Mouse (Mus musculus): Measurements from ENCODE around the gene Hist2h2ac. TPM values are rescaled to one million over a fixed set of nuclear protein-coding genes. Genes with fewer than 3 reads are reported as not detected.
"Not testable (repeated sequence)": the region's sequence is repeated elsewhere in the genome, so short reads cannot be mapped to it uniquely, and the experiment has no call there.

The Hist2h2ac gene
- polyA plus RNA-seq, 1 experiment from 2014 or later: 12.2 TPM

DNA sequence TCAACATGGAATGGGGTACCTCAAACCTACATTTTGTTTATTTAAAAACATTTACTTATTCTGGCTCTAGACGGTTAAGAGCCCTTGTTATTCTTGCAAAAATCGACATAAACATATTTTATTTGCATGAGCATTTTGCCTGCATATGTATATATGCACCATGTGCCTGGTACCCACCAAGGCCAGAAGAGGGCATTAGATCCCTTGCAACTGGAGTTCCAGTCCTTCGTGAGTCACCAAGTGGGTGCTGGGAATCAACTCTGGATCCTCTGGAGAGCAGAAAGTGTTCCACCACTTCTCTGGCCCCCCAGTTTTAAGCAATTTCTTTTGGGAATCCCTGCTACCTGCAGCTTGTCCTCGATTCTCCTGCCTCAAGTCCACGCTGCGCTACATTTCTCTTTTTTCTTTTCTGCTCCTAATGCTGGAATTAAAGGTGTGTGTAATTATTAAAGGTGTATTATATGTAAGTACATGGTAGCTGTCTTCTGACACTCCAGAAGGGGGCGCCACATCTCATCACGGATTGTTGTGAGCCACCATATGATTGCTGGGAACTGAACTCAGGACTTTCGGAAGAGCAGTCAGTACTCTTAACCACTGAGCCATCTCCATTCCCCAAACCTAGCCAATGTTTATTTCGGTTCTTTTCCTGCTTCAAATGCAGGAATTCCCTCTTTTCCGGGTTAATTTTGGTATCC is 24.9 kb downstream of the Hist2h2ac start:
- no peak overlapping the region for H3K4me2 ChIP-seq (replicated peaks)
- H3K27ac ChIP-seq: no peak overlapping the region
- H3K4me1 ChIP-seq: peaks cover 14% of the 10 kb centered on the region; the same call in 1 of the 2 replicates
- H3K36me3 ChIP-seq: no peaks in the 10 kb centered on the region
- no peak for ATAC-seq (ENCODE audit: insufficient number of reproducible peaks, insufficient read depth, low FRiP score, low TSS enrichment)
- H3K9ac ChIP-seq: no peak overlapping the region
- no peaks in the 10 kb centered on the region for H3K27me3 ChIP-seq
- no peaks in the 10 kb centered on the region for H3K9me3 ChIP-seq
- H3K4me3 ChIP-seq: no peak overlapping the region
- WGBS: 91% methylated on average over 11 of the region's 11 CpGs

DNA sequence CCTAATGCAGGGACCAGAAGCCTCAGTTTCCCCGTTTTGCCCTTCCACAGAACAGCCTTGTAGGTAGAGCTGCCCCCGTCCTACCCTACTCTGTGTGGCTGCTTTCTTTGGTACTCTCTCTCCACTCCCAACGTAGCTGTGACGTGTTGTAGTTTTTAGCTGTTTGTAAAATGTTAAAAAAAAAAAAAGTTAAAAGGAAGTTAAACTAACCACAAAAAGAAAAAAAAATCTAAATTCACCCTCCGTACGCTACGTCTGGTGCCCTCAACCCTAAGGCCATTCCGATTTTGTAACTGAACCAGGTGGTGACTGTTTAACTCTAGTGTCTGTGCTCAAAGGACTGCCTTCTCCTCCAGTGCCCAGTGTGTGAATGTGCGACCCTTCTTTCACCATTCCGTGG is 25.7 kb downstream of the Hist2h2ac start:
- no peak for ATAC-seq (ENCODE audit: insufficient number of reproducible peaks, insufficient read depth, low FRiP score, low TSS enrichment)
- Histone ChIP-seq H3K4me1 (peaks cover 14% of the 10 kb centered on the region; the same call in 1 of the 2 replicates), H3K27ac (no peak overlapping the region), H3K4me3 (no peak overlapping the region), H3K36me3 (no peaks in the 10 kb centered on the region), H3K27me3 (no peaks in the 10 kb centered on the region), H3K4me2 (replicated peaks) (no peak overlapping the region), H3K9me3 (no peaks in the 10 kb centered on the region), H3K9ac (no peak overlapping the region)
- 76% methylated on average over 10 of the region's 10 CpGs for WGBS

DNA sequence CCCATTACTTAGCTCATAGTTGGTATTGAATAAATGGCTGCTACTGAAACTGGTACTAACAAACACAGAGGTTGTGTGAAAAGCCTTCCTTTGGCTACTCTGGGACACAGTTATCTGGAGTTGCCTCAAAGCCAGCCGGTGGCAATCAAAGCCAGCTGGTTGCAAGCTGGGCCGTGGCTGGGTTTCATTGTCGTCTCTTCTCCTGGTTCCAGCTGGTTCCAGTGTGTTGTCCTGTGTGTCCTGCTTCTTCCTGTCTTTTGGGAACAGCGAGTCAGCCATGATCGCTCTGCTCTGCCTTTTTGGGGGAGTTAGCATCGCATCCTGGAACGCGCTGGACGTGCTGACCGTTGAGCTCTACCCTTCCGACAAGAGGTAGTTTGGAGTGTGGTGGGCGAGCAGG is 27.7 kb downstream of the Hist2h2ac start:
- 51% methylated on average over 12 of the region's 12 CpGs for WGBS
- Histone ChIP-seq H3K27me3 (no peaks in the 10 kb centered on the region), H3K9ac (no peak overlapping the region), H3K4me2 (replicated peaks) (no peak overlapping the region), H3K4me3 (no peak overlapping the region), H3K9me3 (no peaks in the 10 kb centered on the region), H3K27ac (no peak overlapping the region), H3K4me1 (peaks cover 11% of the 10 kb centered on the region; the same call in 1 of the 2 replicates), H3K36me3 (no peaks in the 10 kb centered on the region)
- no peak for ATAC-seq (ENCODE audit: insufficient number of reproducible peaks, insufficient read depth, low FRiP score, low TSS enrichment)

DNA sequence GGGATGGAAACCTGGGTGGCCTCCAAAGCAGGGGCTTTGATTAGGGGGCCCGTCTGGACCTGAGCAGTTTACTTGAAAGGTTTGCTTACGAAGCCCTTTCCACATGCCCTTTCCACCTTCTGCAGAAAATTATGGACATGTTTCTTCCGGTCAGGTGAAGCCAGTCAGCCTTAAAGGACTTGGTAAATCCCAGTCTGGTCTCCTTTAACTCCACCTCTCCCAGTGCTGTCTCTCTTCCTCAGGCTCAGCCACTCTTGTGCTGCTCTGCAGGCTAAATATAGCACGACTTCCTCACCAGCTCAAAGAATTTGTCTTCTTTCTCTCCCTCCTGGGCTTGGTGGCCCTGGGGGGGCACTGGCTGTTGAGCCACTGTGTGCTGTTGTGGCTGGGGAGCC is 38.3 kb downstream of the Hist2h2ac start:
- WGBS: 24% methylated on average over 4 of the region's 4 CpGs
- Histone ChIP-seq H3K4me1 (peaks cover 24% of the 10 kb centered on the region), H3K4me2 (replicated peaks) (peak overlapping the region; percentile 83), H3K9ac (peak overlapping the region; percentile 12; the same call in 1 of the 2 replicates), H3K27me3 (no peaks in the 10 kb centered on the region), H3K9me3 (no peaks in the 10 kb centered on the region), H3K36me3 (peaks cover 16% of the 10 kb centered on the region), H3K4me3 (peak overlapping the region; percentile 52; the same call in 1 of the 2 replicates), H3K27ac (no peak overlapping the region)
- no peak for ATAC-seq (ENCODE audit: insufficient number of reproducible peaks, insufficient read depth, low FRiP score, low TSS enrichment)

GRCm38 (mm10) chr3:96181510-96182381 is 38.9 kb downstream of the Hist2h2ac start:
- peak; percentile 68; the same call in 1 of the 2 replicates for ATAC-seq (ENCODE audit: insufficient number of reproducible peaks, insufficient read depth, low FRiP score, low TSS enrichment)
- H3K4me1 ChIP-seq: peaks cover 24% of the 10 kb centered on the region

DNA sequence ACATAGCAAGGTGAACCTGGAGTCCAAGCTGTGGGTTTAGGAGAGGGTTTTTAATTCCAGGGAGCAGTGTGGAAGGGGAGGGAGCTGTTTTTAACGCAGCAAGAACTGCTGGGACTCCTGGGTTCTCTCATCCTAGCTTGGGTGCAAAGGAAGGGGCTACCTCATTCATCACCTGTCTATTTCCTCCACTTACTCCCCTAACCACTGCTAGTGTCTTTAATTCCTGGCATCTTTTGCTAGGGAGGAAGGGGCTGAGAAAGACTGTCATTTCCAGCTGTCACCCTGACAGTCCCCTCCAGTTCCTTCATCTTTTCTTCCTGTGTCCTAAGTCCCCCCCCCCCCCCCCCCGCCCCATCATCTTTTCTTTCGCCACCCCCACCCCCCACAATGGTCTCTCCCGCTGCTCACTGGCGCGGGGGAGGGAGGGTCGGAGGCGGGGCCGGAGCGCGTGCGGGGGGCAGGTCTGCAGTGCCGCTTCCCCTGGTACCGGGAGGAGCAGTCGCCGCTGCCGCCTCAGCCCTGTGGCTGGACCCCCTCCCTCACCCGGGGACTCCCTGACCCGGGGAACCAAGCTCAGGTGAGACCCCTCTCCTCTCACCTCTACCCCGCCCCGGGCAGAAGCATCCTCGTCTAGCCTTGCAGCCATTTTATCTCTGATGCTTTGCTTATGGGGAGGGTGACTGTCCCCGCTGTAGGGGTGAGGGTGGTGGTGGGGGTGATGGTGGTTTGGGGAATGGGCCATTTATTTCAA is 39.8 kb downstream of the Hist2h2ac start, which contains the start of gene Sv2a:
Gene Sv2a (plus strand): TSS at position 425 of the 751 bp plus-strand sequence.
- H3K4me3 ChIP-seq: peak within 1 kb of the TSS; percentile 52
- no peaks in the 10 kb centered on the region for H3K27me3 ChIP-seq
- ATAC-seq (ENCODE audit: insufficient number of reproducible peaks, insufficient read depth, low FRiP score, low TSS enrichment): no peak; the same call in 1 of the 2 replicates
- peak within 1 kb of the TSS; percentile 65 for H3K9ac ChIP-seq
- H3K4me2 ChIP-seq (replicated peaks): peak within 1 kb of the TSS; percentile 83
- H3K9me3 ChIP-seq: no peaks in the 10 kb centered on the region
- H3K36me3 ChIP-seq: peaks cover 28% of the 10 kb centered on the region
- peaks cover 24% of the 10 kb centered on the region for H3K4me1 ChIP-seq
- 0 out of 2 replicates have a peak within 1 kb of the TSS, but pooled peaks have one; percentile 17 for H3K27ac ChIP-seq
- WGBS: under 1% methylated on average over 18 of the region's 23 CpGs

More at GRCm38 (mm10) chr3:96181510-96182381, 38.9 kb downstream of the Hist2h2ac start:
- Histone ChIP-seq H3K4me3 (peak overlapping the region; percentile 52), H3K27me3 (no peaks in the 10 kb centered on the region), H3K9me3 (no peaks in the 10 kb centered on the region), H3K36me3 (peaks cover 19% of the 10 kb centered on the region), H3K9ac (peak overlapping the region; percentile 65), H3K4me2 (replicated peaks) (peak overlapping the region; percentile 83), H3K27ac (no peak overlapping the region)
- WGBS: 26% methylated on average over 12 of the region's 12 CpGs

- Histone ChIP-seq H3K4me2 (replicated peaks) (no peak overlapping the region), H3K4me3 (no peak overlapping the region), H3K27me3 (no peaks in the 10 kb centered on the region), H3K36me3 (peaks cover 39% of the 10 kb centered on the region), H3K9ac (no peak overlapping the region), H3K9me3 (no peaks in the 10 kb centered on the region), H3K4me1 (peaks cover 25% of the 10 kb centered on the region), H3K27ac (no peak overlapping the region)
- ATAC-seq (ENCODE audit: insufficient number of reproducible peaks, insufficient read depth, low FRiP score, low TSS enrichment): no peak
- 77% methylated on average over 4 of the region's 4 CpGs for WGBS
Measured at GRCm38 (mm10) chr3:96179531-96179930, 41.1 kb downstream of the Hist2h2ac start.

DNA sequence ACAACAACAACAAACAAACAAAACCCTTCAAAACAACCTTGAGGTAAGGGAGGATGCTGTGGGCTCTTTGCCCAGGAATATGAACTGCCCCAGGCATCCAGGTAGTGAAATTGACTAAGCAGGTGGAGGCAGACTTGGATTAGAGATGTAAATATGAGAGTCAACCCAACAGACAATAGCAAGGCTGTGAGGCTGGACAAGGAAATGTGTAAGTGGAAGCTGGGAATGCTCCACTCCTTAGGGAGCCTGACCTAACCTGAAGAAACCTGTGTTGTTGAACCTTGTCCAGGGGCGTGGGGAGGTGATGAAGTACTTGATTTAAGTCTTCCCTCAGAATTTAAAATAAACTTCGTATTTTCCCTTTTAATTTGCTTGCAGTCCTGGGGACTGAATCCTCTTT is 41.8 kb downstream of the Hist2h2ac start:
- peaks cover 45% of the 10 kb centered on the region for H3K36me3 ChIP-seq
- H3K27ac ChIP-seq: no peak overlapping the region
- H3K4me2 ChIP-seq (replicated peaks): no peak overlapping the region
- no peak overlapping the region for H3K4me3 ChIP-seq
- no peaks in the 10 kb centered on the region for H3K9me3 ChIP-seq
- H3K4me1 ChIP-seq: peaks cover 31% of the 10 kb centered on the region
- H3K9ac ChIP-seq: no peak overlapping the region
- no peaks in the 10 kb centered on the region for H3K27me3 ChIP-seq
- WGBS: 88% methylated on average over 2 of the region's 2 CpGs
- ATAC-seq (ENCODE audit: insufficient number of reproducible peaks, insufficient read depth, low FRiP score, low TSS enrichment): no peak

DNA sequence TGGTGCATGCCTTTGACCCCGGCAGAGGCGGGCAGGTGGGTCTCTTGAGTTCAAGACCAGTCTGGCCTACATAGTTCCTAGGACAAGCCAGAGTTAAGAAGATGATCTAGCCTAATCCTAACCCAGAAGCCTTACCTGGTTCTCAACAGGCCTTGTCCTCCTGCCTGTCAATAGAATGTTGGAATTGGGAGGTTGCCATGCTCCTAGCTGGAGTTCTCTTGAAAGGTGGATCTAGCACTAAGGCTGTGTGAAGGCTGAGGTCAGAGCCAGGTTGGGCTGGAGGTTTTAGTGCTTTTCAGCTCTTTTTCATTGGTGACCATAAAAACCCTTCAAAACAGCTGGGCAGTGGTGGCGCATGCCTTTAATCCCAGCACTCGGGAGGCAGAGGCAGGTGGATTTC is 42.3 kb downstream of the Hist2h2ac start:
- H3K27me3 ChIP-seq: no peaks in the 10 kb centered on the region
- H3K4me1 ChIP-seq: peaks cover 34% of the 10 kb centered on the region
- H3K27ac ChIP-seq: no peak overlapping the region
- no peak overlapping the region for H3K4me2 ChIP-seq (replicated peaks)
- H3K9ac ChIP-seq: no peak overlapping the region
- no peak overlapping the region for H3K4me3 ChIP-seq
- peaks cover 49% of the 10 kb centered on the region for H3K36me3 ChIP-seq
- no peak for ATAC-seq (ENCODE audit: insufficient number of reproducible peaks, insufficient read depth, low FRiP score, low TSS enrichment)
- WGBS: 90% methylated on average over 4 of the region's 4 CpGs
- H3K9me3 ChIP-seq: no peaks in the 10 kb centered on the region

DNA sequence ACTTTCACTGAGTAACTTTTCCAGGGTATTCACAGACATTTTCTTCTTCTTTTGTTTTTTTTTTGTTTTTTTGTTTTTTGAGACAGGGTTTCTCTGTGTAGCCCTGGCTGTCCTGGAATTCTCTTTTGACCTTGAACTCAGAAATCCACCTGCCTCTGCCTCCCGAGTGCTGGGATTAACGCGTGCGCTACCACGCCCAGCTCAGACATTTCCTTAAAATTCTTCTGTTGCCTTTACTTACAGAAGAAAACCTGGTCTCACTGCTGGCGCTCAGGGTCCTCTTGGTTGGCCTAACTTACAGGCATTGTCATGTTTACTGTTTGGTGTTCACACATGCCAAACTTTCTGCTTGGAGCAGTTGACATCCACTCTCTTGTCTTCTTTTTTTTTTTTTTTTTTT is 45.4 kb downstream of the Hist2h2ac start:
- Histone ChIP-seq H3K36me3 (peaks cover 52% of the 10 kb centered on the region), H3K27me3 (no peaks in the 10 kb centered on the region), H3K4me3 (no peak overlapping the region), H3K9ac (no peak overlapping the region), H3K27ac (no peak overlapping the region), H3K9me3 (no peaks in the 10 kb centered on the region), H3K4me2 (replicated peaks) (no peak overlapping the region), H3K4me1 (peaks cover 25% of the 10 kb centered on the region)
- no peak for ATAC-seq (ENCODE audit: insufficient number of reproducible peaks, insufficient read depth, low FRiP score, low TSS enrichment)
- WGBS: 87% methylated on average over 6 of the region's 6 CpGs

- Histone ChIP-seq H3K4me1 (peaks cover 25% of the 10 kb centered on the region), H3K36me3 (peaks cover 56% of the 10 kb centered on the region), H3K4me2 (replicated peaks) (peak overlapping the region; percentile 32)
- not testable (repeated sequence) for H3K27ac ChIP-seq; H3K27me3 ChIP-seq; ATAC-seq (ENCODE audit: insufficient number of reproducible peaks, insufficient read depth, low FRiP score, low TSS enrichment); H3K4me3 ChIP-seq; H3K9me3 ChIP-seq; H3K9ac ChIP-seq
- WGBS: 84% methylated on average over 4 of the region's 4 CpGs
Measured at GRCm38 (mm10) chr3:96174042-96174441, 46.6 kb downstream of the Hist2h2ac start.

Data from embryonic facial prominence, embryonic 12.5 days (tissue).